Mouse (Mus musculus) kidney, postnatal 36 days (tissue): Measurements from ENCODE around the gene Krtap3-1.
A peak's percentile ranks its signal among the peaks of the same experiment; 100 is the strongest.
"Not testable (repeated sequence)": the region's sequence is repeated elsewhere in the genome, so short reads cannot be mapped to it uniquely, and the experiment has no call there.

Source experiments
- DNase-seq, 2 experiments: peaks; one replicate each; pipeline ENCODE4 v3.0.0; 2021 to 2022; ENCODE audit warnings: mixed read lengths in 2 of 2

Gene Krtap3-1

DNA sequence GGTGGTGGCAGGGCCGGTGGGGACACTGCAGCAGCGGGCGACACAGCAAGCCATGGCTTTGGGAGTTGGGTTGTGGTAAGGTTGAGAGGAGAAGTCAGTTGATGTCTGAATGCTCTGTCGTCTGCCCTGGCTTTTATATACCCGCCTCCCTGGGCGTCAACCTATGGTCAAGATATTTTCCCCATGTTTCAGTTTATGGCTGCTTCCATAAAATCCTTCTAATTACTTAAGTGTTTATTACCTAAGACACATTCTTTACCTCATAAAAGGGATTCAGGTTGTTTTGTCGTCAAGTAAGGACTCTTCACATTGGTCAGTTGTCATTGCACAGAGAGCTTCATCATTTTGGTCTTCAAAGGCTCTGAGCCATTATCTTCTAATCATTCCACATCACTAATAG, at the start of gene Krtap3-1:
Gene Krtap3-1, minus strand, starts transcription at position 101 of the 400 bp plus-strand sequence.
- no peak for DNase-seq

DNA sequence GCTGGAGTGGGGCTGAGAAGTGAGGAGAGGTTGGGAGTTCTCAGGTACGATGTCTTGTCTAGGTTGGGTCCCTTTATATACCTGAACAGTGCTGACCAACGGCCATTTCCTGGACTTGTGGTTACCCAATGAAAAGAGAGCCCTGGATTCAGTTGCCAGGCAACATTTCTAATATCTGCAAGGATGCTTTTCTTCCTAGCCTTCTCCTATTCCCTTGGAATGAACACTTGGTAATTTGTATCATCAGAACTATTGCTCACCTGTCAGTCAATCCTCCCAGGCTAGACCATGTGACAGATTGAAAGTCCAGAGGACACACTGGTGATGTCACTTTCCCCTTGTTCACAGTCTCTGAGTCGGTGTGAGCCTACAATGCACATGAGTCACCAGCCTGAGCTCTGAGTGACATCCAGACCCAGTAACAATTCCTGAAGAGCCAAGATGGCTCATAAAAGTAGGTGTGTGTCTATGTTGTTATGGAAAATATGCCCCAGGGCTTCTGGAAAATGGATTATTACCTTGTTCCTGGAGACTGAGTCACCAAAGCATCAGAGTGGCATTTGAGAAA, 48.5 kb upstream of the Krtap3-1 start, which contains the start of gene Krtap2-4:
Gene Krtap2-4, minus strand, starts transcription at position 51 of the 568 bp plus-strand sequence.
- DNase-seq: no peak

DNA sequence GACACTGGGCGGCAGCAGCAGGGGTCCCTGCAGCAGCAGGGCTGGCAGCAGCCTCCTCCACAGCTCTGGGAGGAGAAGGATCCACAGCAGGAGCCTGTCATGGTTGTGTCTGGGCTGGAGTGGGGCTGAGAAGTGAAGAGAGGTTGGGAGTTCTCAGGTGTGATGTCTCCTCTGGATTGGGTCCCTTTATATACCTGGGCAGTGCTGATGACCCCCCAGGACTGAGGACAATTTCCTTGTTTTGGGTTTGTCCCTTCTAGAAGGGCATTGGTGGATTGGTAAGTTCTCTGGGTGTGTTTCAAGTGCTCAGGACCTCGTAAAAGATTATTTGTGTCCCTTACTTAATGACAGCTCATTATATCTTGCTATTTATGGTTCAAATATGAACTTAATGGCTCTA, 43.7 kb upstream of the Krtap3-1 start, which contains the start of gene Gm11937:
Gene Gm11937, minus strand, starts transcription at position 101 of the 400 bp plus-strand sequence.
- not testable (repeated sequence) for DNase-seq

DNA sequence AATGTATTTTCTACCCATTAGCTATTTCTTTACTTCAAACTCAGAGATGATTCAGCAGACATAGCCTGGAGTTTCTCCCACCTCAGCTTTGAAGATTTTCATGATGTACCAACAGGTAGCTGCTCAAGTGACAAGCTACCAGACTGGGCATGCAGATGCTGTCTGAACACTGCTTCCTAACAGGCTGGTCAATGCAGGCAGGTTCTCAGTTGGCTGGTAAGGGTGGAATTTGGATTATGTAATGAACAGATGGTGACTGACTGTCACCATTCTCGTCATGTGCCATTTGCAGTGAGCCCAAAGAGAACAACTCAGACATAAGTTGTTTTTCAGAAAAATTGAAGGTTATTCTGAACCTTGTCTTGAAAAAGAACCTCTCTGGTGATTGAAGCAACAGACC, 42.7 kb upstream of the Krtap3-1 start:
- no peak for DNase-seq

DNA sequence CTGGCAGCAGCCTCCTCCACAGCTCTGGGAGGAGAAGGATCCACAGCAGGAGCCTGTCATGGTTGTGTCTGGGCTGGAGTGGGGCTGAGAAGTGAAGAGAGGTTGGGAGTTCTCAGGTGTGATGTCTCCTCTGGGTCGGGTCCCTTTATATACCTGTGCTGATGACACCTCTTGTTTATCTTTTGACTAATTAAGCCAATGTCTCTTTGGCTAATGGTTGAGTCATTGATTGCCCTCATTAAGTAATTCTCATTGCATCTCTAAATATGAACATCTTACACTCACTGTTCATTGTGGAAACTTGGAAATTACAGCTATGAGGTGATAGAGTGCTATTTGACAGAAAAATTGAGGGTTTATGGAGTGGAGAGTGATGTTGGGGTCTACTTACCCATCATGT, 36.8 kb upstream of the Krtap3-1 start, which contains the start of gene Gm11938:
Gene Gm11938, minus strand, starts transcription at position 101 of the 400 bp plus-strand sequence.
- DNase-seq: not testable (repeated sequence)

DNA sequence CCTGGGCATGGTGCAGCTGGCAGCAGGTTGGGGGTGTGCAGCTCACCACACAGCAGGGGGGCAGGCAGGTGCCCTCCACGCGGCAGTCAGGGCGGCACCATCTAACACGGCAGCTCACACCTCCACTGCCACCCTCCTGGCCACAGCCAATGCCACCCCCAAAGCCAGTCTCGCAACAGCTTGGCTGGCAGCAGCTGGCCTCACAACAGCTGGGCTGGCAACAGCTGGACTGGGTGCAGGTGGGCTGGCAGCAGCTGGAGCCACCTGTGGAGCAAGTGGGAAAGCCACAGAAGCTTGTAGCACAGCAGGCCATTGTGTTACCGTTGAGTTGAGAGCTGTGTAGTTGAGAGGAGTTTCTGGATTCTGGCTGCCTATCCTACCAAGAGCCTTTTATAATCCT, 31.3 kb upstream of the Krtap3-1 start, which contains the start of gene Krtap9-3:
Gene Krtap9-3, minus strand, starts transcription at position 364 of the 400 bp plus-strand sequence.
- not testable (repeated sequence) for DNase-seq

DNA sequence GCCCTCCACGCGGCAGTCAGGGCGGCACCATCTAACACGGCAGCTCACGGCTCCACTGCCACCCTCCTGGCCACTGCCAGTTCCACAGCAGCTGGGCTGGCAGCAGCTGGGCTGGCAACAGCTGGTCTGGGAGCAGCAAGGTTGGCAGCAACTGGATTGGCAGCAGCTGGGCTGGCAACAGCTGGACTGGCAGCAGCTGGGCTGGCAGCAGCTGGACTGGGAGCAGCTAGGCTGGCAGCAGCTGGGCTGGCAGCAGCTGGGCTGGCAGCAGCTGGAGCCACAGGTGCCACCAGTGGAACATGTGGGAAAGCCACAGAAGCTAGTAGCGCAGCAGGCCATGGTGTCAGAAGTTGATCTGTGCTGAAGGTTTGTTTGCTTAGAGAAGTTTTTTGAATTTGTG, 24.6 kb upstream of the Krtap3-1 start, which contains the start of gene Krtap1-3:
Gene Krtap1-3, minus strand, starts transcription at position 359 of the 400 bp plus-strand sequence.
- no peak for DNase-seq

DNA sequence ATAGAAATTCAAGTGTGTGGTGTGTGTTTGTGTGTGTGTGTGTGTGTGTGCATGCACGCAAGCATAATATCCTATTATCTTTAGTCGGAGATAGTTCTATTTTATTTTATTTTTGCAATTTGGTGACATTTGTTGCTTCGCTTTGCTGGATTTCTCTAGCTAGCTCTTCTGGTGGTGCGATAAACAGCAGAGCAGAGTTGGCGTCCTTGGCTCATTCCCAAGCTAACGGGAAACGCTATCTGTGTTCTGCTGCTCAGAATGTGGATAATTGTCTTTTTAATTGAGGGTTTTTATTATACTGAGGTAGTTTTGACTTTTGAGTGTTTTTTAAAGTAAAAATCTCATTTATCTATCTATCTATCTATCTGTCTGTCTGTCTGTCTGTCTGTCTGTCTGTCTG, 18.7 kb upstream of the Krtap3-1 start:
- no peak for DNase-seq

DNA sequence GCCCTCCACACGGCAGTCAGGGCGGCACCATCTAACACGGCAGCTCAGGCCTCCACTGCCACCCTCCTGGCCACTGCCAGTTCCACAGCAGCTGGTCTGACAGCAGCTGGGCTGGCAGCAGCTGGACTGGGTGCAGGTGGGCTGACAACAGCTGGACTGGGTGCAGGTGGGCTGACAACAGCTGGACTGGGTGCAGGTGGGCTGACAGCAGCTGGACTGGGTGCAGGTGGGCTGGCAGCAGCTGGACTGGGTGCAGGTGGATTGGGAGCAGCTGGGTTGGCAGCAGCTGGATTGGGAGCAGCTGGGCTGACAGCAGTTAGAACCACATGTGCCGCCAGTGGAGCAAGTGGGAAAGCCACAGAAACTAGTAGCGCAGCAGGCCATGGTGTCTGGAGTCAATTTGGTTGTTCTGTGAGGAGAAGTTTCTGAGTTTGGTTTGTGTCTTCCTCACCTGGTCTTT, 16.8 kb upstream of the Krtap3-1 start, which contains the start of gene Krtap1-4:
Gene Krtap1-4, minus strand, starts transcription at position 410 of the 460 bp plus-strand sequence.
- DNase-seq: no peak

DNA sequence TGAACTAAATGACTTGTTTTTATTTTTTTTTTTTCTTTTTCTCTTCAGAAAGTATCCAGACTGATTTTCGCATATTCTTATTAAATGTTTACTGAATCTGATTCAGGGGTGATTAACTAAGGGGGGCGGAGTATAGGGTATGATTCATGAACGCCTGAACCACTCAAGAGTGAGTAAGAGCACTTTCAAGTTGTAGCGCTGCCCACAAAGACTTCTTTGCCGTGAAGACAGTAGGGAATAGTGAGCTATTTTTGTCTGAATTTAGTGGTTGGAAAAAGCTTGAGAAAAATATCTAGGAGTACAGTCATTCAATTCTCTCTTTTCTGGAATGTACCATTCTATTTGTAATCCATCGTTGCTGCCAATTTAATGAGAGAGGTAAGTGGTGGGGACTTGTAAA, 15.1 kb upstream of the Krtap3-1 start:
- no peak for DNase-seq

DNA sequence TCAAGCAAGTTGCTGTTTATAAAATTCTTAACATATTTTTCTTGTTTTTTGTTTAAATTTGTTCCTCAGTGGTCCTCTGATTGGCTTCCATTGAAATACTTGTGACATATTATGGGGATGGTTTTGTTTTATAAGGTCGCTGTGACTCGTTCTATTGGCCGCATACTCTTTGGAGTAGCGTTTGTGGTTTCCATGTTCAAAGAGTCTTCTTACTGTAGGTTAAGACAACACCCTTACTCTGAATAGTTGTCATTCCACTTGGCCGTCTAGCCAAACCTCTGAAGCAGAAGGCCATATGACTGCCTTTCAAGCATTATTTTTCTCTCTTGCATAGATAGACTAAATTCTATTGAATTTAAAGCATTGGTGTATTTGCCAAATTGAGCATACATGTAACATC, 14.6 kb upstream of the Krtap3-1 start:
- DNase-seq: no peak

DNA sequence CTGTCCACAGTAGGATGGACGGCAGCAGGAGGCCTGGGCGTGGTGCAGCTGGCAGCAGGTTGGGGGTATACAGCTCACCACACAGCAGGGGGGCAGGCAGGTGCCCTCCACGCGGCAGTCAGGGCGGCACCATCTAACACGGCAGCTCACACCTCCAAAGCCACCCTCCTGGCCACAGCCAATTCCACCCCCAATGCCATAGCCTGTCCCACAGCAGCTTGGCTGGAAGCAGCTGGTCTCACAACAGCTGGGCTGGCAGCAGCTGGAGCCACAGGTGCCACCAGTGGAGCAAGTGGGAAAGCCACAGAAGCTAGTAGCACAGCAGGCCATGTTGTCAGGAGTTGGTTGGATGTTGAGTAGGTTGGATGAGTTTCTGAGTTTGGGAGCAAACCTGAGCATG, 14.2 kb upstream of the Krtap3-1 start, which contains the start of gene Krtap1-5:
Gene Krtap1-5, minus strand, starts transcription at position 381 of the 400 bp plus-strand sequence.
- DNase-seq: no peak

DNA sequence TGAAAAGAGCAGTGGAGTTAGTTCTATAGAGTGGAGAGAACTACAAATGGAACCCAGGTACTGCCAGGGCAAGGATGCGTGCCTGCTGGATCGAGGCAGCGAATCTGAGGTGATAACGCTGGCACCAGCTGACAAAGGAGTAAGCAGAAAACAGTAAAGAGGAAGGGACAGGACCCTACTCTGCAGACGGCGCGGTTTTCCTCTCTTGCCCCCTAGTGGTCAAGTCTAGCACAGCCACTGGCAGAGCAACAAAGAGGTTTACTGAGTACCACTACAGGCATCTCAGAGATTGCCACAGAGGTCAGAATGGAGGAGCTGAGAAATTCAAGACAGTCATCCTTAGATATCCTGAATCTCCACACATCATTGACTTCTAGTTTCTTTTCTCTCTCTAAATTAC, 7.7 kb upstream of the Krtap3-1 start:
- DNase-seq: peak; percentile 46 to 80

DNA sequence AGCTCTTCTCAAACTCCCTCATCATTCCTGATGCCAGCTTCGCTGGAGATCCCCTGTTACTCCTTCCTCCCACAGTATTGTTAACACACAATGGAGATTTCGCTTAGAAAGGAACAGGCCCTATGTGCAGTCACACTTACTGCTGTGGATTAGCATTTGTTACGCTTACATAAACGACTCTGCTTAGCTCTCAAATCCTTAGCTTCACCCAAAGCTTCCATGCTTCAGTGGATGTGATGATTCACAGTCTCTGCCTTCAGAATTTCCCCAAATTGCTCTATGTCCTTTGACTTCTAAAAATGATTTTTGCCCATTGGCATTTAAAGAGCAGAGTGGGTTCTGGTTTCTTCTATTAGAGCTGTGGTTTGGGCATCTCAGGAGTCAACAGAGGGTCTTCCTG, 6.7 kb upstream of the Krtap3-1 start:
- DNase-seq: no peak

DNA sequence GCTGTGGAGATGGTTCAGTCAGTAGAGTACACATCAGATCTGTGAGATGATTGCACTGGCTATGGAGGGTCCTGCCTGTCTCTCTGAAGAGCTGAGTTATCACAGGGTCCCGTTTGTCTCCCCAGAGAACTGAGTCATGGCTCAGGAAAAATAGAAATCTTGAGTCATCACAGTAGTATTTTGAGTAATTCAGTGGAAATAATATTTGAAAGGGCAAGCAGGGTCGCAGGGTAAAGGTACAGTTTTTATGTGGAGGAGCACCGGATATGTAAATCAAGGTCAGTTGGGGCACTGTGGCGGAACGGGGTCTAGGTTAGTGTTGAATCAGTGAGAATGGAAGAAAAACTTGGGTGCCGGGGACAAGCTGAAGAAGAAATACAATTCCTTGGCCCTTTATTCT, 3.9 kb downstream of the Krtap3-1 start:
- no peak for DNase-seq

DNA sequence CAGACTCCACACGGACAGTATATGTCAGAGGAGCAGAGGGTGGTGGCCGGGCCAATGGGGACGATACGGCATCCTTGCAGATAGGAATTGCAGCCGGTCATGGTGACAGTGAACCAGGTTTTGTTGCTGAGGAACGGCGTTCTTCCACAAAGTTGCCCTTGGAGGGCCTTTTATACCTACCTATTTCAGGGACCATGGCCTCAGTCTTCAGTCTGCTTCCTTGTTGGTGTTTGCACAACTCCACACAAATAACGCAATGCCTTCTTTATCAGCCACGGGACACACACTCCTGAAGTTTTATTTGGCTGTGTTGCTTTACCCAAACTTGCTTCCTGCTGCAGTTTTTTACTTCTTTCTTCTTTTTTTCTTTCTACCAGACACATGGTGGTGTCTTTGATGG, 7.1 kb downstream of the Krtap3-1 start, which contains the start of gene Gm11939:
Gene Gm11939, minus strand, starts transcription at position 101 of the 400 bp plus-strand sequence.
- DNase-seq: no peak

DNA sequence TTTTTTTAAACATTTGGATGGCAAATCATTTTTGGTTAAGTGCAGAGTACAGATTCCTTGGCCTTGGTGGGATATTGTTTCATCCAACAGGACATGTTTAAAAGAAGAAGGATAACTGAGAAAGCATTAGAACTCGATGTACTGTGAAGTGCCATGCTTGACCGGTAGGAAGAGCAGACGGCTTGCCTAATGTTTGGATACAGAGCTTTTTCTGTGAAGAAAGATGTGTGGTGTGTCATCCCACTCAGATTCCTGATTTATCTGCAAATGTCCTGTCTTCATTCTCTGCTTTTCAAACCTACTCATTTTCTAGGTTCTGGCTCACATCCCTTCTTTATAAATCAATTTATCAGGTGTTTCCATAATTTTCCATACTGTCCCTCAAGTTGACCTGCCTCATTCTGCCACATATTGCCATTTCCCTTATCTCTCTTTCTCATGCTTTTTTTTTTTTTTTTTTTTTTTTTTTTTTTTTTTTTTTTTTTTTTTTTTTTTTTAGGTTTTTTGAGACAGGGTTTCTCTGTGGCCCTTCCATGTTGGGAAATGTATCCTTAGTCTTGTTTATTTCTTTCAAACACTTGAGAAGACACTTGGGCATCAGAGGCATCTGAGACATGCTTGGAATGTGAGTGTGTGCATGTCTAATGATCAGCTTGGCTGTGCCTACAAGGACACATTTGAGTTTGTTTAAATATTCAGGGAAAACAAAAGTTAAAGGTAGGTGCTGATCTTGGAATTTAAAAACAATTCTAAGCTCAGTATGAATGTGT, 8.3 kb downstream of the Krtap3-1 start:
- peak in 1 of 2 experiments; percentile 1 for DNase-seq

DNA sequence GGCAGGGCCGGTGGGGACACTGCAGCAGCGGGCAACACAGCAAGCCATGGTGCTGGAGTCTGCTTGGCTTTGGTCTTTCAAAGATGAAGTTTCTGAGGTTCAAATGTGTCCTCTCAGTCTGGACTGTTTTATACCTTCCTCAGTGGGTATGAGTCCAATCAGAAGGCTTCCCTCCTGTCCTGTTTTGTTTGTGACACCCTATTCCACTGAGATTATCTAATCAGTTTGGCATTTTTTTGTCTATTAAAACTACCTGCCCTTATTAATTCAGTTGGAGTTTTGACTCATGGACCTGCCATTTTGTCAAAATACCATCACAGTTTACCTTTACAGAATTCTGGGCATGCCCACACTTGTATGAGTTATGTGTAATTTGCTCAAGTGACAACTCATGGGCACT, 9.7 kb downstream of the Krtap3-1 start, which contains the start of gene Krtap3-2:
Gene Krtap3-2, minus strand, starts transcription at position 101 of the 400 bp plus-strand sequence.
- no peak for DNase-seq

DNA sequence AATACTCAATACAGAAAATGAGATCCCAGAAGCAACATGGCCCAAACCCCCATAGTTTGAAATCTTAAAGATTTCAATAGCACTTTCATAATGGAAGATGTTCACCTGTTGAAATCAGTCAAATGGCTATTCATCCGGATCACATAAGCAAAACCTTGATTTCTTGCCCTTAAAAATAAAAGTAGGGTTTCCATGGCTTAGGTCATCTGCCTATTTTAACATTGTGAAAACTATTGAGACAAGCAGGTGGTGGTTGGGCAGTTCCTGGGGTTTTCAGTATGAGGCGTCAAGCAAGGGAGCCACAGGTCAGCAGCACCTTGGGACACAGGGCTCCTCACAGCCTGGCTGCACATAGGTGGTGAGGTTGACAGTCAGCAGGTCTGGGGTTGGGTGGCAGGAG, 10.2 kb downstream of the Krtap3-1 start:
- no peak for DNase-seq

DNA sequence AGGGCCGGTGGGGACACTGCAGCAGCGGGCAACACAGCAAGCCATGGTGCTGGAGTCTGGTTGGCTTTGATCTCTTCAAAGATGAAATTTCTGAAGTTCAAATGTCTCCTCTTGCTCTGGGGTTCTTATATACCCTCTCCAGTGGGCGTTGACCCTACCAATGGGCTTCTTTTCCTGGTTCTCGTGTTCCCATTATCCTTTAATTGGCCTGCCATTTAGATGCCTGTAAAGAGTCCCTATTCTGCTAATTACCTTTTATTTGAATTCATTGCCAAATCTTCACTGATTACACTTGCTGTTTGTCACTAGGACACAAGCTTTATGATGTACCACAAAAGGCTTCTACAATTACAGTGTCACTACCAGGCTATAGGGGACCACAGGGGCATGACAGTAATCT, 15.7 kb downstream of the Krtap3-1 start, which contains the start of gene Krtap3-3:
Gene Krtap3-3, minus strand, starts transcription at position 101 of the 400 bp plus-strand sequence.
- no peak for DNase-seq

DNA sequence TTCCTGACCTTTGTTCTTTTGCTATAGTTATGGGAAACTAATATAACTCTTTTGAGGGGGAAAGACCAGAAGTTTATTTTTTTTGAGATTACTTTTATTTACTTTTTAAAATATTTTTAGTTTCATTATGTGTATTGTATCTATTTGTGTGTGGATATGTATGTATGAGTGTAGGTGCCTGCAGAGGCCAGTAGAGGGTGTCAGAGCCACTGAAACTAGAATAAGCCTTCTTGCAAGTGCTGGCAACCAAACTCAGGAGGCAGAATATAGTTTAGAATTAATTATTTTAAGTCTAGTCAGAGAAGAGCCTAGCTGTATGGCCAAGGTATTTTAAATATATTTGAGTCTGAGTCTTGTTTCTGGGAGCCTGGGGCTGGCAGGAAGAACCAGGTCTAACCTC, 18.5 kb downstream of the Krtap3-1 start:
- no peak for DNase-seq

DNA sequence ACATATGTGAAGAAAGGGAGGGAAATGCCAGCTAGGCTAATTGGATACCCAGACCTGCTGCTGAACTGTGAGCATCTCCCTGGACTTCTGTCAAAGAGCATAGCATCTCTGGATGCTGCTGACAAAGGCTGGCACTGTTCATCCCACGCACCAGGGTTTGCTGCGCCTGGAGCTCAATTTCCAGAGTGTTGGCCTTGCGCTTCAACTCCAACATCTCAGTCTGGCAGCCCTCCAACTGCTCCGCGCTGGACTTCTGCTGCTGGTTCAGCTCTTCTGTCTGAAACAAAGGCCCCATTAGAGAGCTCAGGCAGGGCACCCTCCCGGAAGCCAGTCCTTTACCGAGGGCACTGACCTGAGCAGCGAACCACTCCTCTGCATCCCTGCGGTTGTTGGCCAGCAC, 26.7 kb downstream of the Krtap3-1 start:
- DNase-seq: peak; percentile 13 to 58

DNA sequence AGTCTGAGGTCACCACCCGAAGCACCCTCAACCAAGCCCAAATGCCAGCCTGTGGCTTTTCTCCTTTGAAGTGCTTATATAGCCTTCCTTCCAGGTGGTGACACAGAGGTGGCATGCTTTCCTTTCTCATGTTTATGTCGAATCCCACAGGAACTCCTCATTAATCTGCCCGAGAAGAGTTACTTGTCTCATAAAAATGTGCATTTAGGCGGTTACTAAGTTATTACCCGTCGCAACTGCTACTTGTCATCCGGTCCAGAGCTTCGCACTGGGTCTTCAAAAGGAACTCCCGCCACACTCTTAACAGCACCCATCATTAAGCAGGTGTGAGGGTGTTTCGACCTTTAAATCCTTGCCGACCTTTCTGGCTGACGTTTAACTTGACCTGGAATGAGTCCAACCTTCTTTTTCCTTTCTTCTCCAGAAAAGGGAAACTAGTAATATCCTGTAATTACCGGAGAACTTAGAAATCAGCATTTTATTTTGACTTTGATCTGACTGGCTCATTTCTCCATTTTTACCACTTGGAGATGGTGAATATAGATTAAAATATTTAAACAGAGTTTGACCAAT, 45.1 kb downstream of the Krtap3-1 start, which contains the start of gene Krt39:
Gene Krt39, minus strand, starts transcription at position 51 of the 573 bp plus-strand sequence.
- DNase-seq: peak; percentile 6 to 27
